Mouse (Mus musculus) heart, adult 2 months (tissue): ENCODE measurements around the gene Usp19.

ENCODE experiments used
- CTCF ChIP-seq: fragments of 200-600 bp; IDR thresholded peaks from 2 replicates; pipeline ENCODE4 v1.8.1; 2022; ENCODE audit warnings: antibody characterized with exemption, mild to moderate bottlenecking, moderate library complexity
- POLR2A ChIP-seq: fragments of 200-500 bp; IDR thresholded peaks from 2 replicates; pipeline ENCODE4 v1.6.1; 2011; ENCODE audit warnings: mild to moderate bottlenecking, low read depth, low read length, control low read depth; ENCODE audit not compliant: insufficient read depth

- no peak for TF ChIP-seq POLR2A
- no peak for TF ChIP-seq CTCF
Measured at GRCm38 (mm10) chr9:108540846-108541245, 50.4 kb downstream of the Usp19 start.
